Mouse (Mus musculus) erythroblast, embryonic 14.5 days (primary cell): ENCODE measurements around the gene Upp2.

Experiments used
- GATA1 ChIP-seq: IDR thresholded peaks from 2 replicates; pipeline ENCODE4 v1.6.1; 2012; ENCODE audit warnings: low read length, inconsistent platforms, mixed read lengths
- TAL1 ChIP-seq: IDR thresholded peaks from 3 replicates; pipeline ENCODE4 v1.6.1; 2012; ENCODE audit warnings: low read length, inconsistent platforms, mixed read lengths

DNA sequence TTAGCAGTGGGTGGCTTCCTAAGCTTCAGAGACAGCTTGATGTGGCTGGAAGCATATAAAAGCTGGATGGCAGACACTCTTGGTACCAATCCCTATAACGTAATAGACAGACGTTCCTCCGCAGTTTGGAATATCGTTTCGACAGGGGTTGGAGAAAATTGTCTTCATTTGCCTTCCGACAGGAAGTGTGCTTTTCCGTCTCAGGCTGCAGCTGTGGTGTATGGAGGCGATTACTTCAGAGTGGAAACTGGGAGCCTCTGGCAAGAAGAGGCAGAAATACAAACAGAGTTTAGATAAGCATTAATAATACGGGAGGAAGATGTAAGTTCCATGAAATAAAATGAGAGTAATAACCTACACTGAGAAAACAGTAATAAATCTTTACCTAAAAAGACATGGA, 28.3 kb downstream of the Upp2 start:
- no peak for TF ChIP-seq TAL1
- no peak for TF ChIP-seq GATA1
